Mouse (Mus musculus) small intestine, adult 2 months (tissue): ENCODE measurements at regions not wholly inside any gene's neighbourhood (a gene's known extent, or its start where the extent isn't known, plus 50 kb on each side); places are given as distances from the start of the nearest gene placed in this dataset.

Experiments used
- H3K27ac ChIP-seq: fragments of 200-500 bp; 2 replicates; pipeline ENCODE4 v1.5.1; 2012; ENCODE audit warnings: low read depth, low read length, control low read depth, inconsistent platforms; ENCODE audit not compliant: insufficient read depth
- H3K27me3 ChIP-seq: fragments of 200-500 bp; 2 replicates; pipeline ENCODE4 v1.6.1; 2012; ENCODE audit warnings: mild to moderate bottlenecking, moderate library complexity, low read length, inconsistent platforms; ENCODE audit not compliant: control insufficient read depth, insufficient read depth
- H3K36me3 ChIP-seq: fragments of 200-500 bp; 2 replicates; pipeline ENCODE4 v1.6.1; 2012; ENCODE audit warnings: mild to moderate bottlenecking, low read length, control low read depth, inconsistent platforms; ENCODE audit not compliant: control insufficient read depth, insufficient read depth
- H3K4me1 ChIP-seq: fragments of 200-500 bp; 2 replicates; pipeline ENCODE4 v1.6.1; 2012; ENCODE audit warnings: low read length, inconsistent platforms, mixed read lengths; ENCODE audit not compliant: control insufficient read depth, insufficient read depth, insufficient read length
- H3K4me3 ChIP-seq: fragments of 200-500 bp; 2 replicates; pipeline ENCODE4 v1.5.1; 2012; ENCODE audit warnings: low read depth, mild to moderate bottlenecking, control low read depth, inconsistent platforms, low read length, moderate library complexity
- CTCF ChIP-seq: fragments of 200-500 bp; IDR thresholded peaks from 2 replicates; pipeline ENCODE4 v1.5.1; 2012; ENCODE audit warnings: low read depth, mild to moderate bottlenecking, control low read depth, inconsistent platforms, low read length, moderate library complexity, mixed read lengths; ENCODE audit not compliant: insufficient replicate concordance, insufficient read length; ENCODE audit errors: extremely low read depth
- POLR2A ChIP-seq: fragments of 200-500 bp; IDR thresholded peaks from 2 replicates; pipeline ENCODE4 v1.6.1; 2012; ENCODE audit warnings: low read depth, mild to moderate bottlenecking, control low read depth, inconsistent platforms, low read length, moderate library complexity
- WGBS: fragments of 180-500 bp; shearing (Covaris S2); methylation state at CpG from one replicate; pipeline ENCODE4 v1.1.7; 2018; 5-methylcytosine and 5-hydroxymethylcytosine counted together

GRCm38 (mm10) chr9:101563196-101563595, 298.4 kb upstream of the 9630041A04Rik start:
- Histone ChIP-seq H3K36me3 (no peaks in the 10 kb centered on the region), H3K27ac (no peak overlapping the region), H3K27me3 (no peaks in the 10 kb centered on the region), H3K4me1 (no peaks in the 10 kb centered on the region), H3K4me3 (no peak overlapping the region)
- WGBS = 77% methylated on average over 9 of the region's 9 CpGs
- TF ChIP-seq CTCF (no peak), POLR2A (no peak)

GRCm38 (mm10) chr9:101559366-101559765, 302.3 kb upstream of the 9630041A04Rik start:
- Histone ChIP-seq H3K4me1 (no peaks in the 10 kb centered on the region), H3K36me3 (no peaks in the 10 kb centered on the region), H3K4me3 (no peak overlapping the region), H3K27ac (no peak overlapping the region), H3K27me3 (no peaks in the 10 kb centered on the region)
- TF ChIP-seq CTCF (no peak), POLR2A (no peak)
- WGBS = 37% methylated on average over 11 of the region's 11 CpGs

- H3K27me3 ChIP-seq = no peaks in the 10 kb centered on the region
- no peak overlapping the region for H3K4me3 ChIP-seq
- no peak overlapping the region for H3K27ac ChIP-seq
- H3K36me3 ChIP-seq = no peaks in the 10 kb centered on the region
- WGBS = 46% methylated on average over 5 of the region's 5 CpGs
- TF ChIP-seq POLR2A (no peak), CTCF (no peak)
- H3K4me1 ChIP-seq = no peaks in the 10 kb centered on the region
These were observed 303.5 kb upstream of the Ppp2r3a start for GRCm38 (mm10) chr9:101555011-101555673.

DNA sequence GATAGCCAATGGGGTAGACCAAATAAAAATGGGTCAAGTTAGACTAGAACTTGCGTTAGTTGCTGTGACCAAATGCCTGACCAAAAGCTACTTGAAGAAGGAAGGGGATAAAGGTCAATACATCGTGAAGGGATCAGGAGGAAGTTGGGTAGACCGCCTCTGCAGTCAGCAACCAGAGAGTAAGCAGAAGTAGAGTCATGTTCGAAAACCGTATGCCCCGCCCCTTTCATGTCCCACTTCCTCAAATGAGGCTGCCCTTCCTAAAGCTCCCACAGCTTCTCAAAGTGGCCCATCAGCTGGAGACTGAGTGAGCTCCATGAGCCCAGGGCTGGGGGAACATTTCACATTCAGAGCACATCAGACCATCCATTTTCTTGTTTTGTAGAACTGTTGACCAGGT, 301.2 kb upstream of the Ppp2r3a start:
- Histone ChIP-seq H3K36me3 (no peaks in the 10 kb centered on the region), H3K27me3 (no peaks in the 10 kb centered on the region), H3K4me1 (no peaks in the 10 kb centered on the region), H3K4me3 (no peak overlapping the region), H3K27ac (no peak overlapping the region)
- WGBS = 75% methylated on average over 6 of the region's 6 CpGs
- TF ChIP-seq POLR2A (no peak), CTCF (no peak)

DNA sequence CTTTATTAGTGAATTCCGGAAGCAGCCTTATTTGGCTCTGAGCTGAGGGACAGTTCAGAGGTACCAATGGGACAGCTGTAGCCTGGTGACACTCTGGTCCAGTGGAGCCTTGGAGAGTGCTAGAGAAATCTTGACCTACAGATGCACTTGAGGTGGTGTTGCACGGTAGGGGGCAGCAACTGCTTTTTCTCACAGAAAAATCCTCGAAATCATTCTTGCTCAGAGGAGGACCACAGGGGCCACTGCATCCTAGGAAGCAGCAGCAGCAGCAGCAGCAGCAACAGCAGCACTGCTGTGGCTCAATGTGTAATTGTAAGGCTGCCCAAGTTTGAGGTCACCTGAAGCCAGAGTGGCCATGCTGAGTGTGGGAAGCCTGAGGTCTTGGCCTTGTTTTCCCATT, 299.7 kb upstream of the Ppp2r3a start:
- no peak for TF ChIP-seq CTCF
- Histone ChIP-seq H3K27me3 (no peaks in the 10 kb centered on the region), H3K4me3 (no peak overlapping the region), H3K27ac (no peak overlapping the region), H3K4me1 (no peaks in the 10 kb centered on the region), H3K36me3 (no peaks in the 10 kb centered on the region)
- WGBS = 41% methylated on average over 3 of the region's 3 CpGs

- Histone ChIP-seq H3K36me3 (no peaks in the 10 kb centered on the region), H3K27me3 (no peaks in the 10 kb centered on the region), H3K4me1 (no peaks in the 10 kb centered on the region), H3K27ac (no peak overlapping the region), H3K4me3 (no peak overlapping the region)
- WGBS = 58% methylated on average over 10 of the region's 10 CpGs
- TF ChIP-seq POLR2A = no peak
- TF ChIP-seq CTCF = no peak
These were observed 294.7 kb upstream of the Ppp2r3a start for GRCm38 (mm10) chr9:101546213-101546832.

DNA sequence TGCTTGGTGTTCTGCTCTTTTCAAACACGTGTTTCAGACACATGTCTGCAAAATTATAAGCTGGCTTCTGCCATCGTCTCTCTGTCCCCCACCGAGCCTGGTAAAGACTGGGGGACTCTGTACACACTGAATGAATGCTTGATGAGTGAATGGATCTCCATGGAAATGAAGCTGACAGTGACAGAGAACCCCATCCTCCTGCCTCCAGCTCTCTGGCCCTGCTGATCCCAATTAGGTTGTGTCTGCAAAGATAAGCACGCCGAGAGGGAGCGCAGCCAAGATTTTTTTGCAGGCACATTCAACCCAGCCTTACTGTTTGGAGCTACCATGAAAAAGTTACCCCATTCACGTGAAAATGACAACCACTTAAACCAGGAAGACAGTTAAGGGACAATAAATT, 266.5 kb upstream of the Ppp2r3a start:
- no peak overlapping the region for H3K4me3 ChIP-seq
- WGBS = 53% methylated on average over 7 of the region's 7 CpGs
- H3K27me3 ChIP-seq = no peaks in the 10 kb centered on the region
- no peak overlapping the region for H3K27ac ChIP-seq
- no peaks in the 10 kb centered on the region for H3K4me1 ChIP-seq
- no peak for TF ChIP-seq POLR2A
- TF ChIP-seq CTCF = no peak
- H3K36me3 ChIP-seq = no peaks in the 10 kb centered on the region

GRCm38 (mm10) chr9:101510807-101511206, 259.2 kb upstream of the Ppp2r3a start:
- TF ChIP-seq CTCF (no peak), POLR2A (no peak)
- Histone ChIP-seq H3K4me3 (no peak overlapping the region), H3K27me3 (no peaks in the 10 kb centered on the region), H3K4me1 (no peaks in the 10 kb centered on the region), H3K36me3 (no peaks in the 10 kb centered on the region), H3K27ac (no peak overlapping the region)
- 83% methylated on average over 3 of the region's 3 CpGs for WGBS
